Mouse (Mus musculus): ENCODE measurements around the gene Prkar1b. TPM values are rescaled to one million over a fixed set of nuclear protein-coding genes. Genes with fewer than 3 reads are reported as not detected.

Gene Prkar1b
- polyA plus RNA-seq, 1 experiment from 2014 or later: 13.5 TPM

- H3K4me2 ChIP-seq: no peak overlapping the region
- TF ChIP-seq CTCF (IDR thresholded peaks at IDR 0.05; ENCODE audit: low read depth): no peak
- no peaks in the 10 kb centered on the region for H3K9me3 ChIP-seq (ENCODE audit: low read depth, low read length)
- H3K27ac ChIP-seq (ENCODE audit: low read depth): no peak overlapping the region
- H3K4me3 ChIP-seq (ENCODE audit: low read depth, low read length): no peak overlapping the region
- H3K36me3 ChIP-seq (ENCODE audit: insufficient read depth): no peaks in the 10 kb centered on the region
- ATAC-seq (ENCODE audit: insufficient read depth): no peak
- no peak overlapping the region for H3K9ac ChIP-seq
- no peak for DNase-seq
- peaks cover 8% of the 10 kb centered on the region; the same call in 1 of the 2 replicates for H3K4me1 ChIP-seq (ENCODE audit: insufficient read depth)
- WGBS: 81% methylated on average over 6 of the region's 6 CpGs
- H3K27me3 ChIP-seq (ENCODE audit: insufficient read depth, low read length): no peaks in the 10 kb centered on the region
Measured at GRCm38 (mm10) chr5:139137176-139137575, 12.6 kb downstream of the Prkar1b start.

DNA sequence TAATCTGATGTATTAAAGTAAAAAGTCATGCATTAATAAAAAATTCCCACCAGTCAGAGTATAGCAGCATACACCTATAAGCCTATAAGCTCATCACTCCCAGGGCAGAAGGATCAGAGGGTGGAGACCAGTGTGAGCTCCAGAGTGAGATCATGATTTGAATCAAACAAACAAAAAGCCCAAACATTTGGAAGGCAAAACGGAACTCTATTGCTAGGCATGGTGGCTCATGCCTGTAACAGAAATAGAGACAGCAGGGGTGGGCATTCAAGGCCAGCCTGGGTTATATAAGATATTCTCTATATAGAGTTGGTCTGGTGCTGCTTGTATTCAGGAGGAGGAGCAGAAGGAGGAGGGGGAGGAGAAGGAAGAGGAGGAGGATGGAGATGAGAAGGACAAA lies 13.5 kb downstream of the Prkar1b start:
- Histone ChIP-seq H3K4me3 (ENCODE audit: low read depth, low read length) (no peak overlapping the region), H3K36me3 (ENCODE audit: insufficient read depth) (no peaks in the 10 kb centered on the region), H3K4me2 (no peak overlapping the region), H3K27ac (ENCODE audit: low read depth) (no peak overlapping the region), H3K27me3 (ENCODE audit: insufficient read depth, low read length) (no peaks in the 10 kb centered on the region), H3K9me3 (ENCODE audit: low read depth, low read length) (no peaks in the 10 kb centered on the region), H3K4me1 (ENCODE audit: insufficient read depth) (peaks cover 8% of the 10 kb centered on the region; the same call in 1 of the 2 replicates), H3K9ac (no peak overlapping the region)
- no peak for TF ChIP-seq CTCF (IDR thresholded peaks at IDR 0.05; ENCODE audit: low read depth)
- no peak for ATAC-seq (ENCODE audit: insufficient read depth)
- 33% methylated on average over 1 of the region's 1 CpGs for WGBS
- DNase-seq: no peak

DNA sequence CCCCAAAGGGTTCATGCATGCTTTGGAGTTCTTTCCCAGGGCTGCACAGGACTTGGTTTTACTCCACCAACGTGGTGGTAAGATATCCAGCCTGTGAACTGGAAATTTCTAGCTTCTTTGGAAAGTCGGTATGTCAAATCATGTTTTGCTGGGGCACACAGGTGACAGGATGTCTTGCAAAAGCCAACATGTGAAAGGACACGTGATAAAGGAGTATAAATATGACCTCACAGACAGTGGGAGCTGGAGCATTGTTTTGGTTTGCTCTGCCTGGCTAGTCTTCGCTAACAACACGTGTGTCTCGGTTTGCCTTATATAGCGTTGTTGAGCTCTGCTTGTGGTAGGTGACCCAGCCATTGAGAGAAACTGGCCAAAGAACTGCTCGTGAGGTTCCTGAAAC lies 15.3 kb downstream of the Prkar1b start:
- DNase-seq: no peak
- Histone ChIP-seq H3K27ac (ENCODE audit: low read depth) (no peak overlapping the region), H3K9me3 (ENCODE audit: low read depth, low read length) (no peaks in the 10 kb centered on the region), H3K27me3 (ENCODE audit: insufficient read depth, low read length) (peaks cover 8% of the 10 kb centered on the region), H3K4me3 (ENCODE audit: low read depth, low read length) (no peak overlapping the region), H3K9ac (no peak overlapping the region), H3K36me3 (ENCODE audit: insufficient read depth) (no peaks in the 10 kb centered on the region), H3K4me1 (ENCODE audit: insufficient read depth) (0 out of 2 replicates have a peak, but pooled peaks cover 5% of the 10 kb centered on the region), H3K4me2 (no peak overlapping the region)
- TF ChIP-seq CTCF (IDR thresholded peaks at IDR 0.05; ENCODE audit: low read depth): no peak
- WGBS: 67% methylated on average over 8 of the region's 8 CpGs
- ATAC-seq (ENCODE audit: insufficient read depth): no peak

GRCm38 (mm10) chr5:139130351-139130750 lies 19.4 kb downstream of the Prkar1b start:
- Histone ChIP-seq H3K27ac (ENCODE audit: low read depth) (no peak overlapping the region), H3K9me3 (ENCODE audit: low read depth, low read length) (no peaks in the 10 kb centered on the region), H3K4me2 (no peak overlapping the region), H3K27me3 (ENCODE audit: insufficient read depth, low read length) (peaks cover 8% of the 10 kb centered on the region), H3K4me3 (ENCODE audit: low read depth, low read length) (no peak overlapping the region), H3K9ac (no peak overlapping the region), H3K36me3 (ENCODE audit: insufficient read depth) (no peaks in the 10 kb centered on the region), H3K4me1 (ENCODE audit: insufficient read depth) (peaks cover 5% of the 10 kb centered on the region; the same call in 1 of the 2 replicates)
- WGBS: 78% methylated on average over 5 of the region's 5 CpGs
- ATAC-seq (ENCODE audit: insufficient read depth) (no peak), DNase-seq (no peak)
- no peak for TF ChIP-seq CTCF (IDR thresholded peaks at IDR 0.05; ENCODE audit: low read depth)

DNA sequence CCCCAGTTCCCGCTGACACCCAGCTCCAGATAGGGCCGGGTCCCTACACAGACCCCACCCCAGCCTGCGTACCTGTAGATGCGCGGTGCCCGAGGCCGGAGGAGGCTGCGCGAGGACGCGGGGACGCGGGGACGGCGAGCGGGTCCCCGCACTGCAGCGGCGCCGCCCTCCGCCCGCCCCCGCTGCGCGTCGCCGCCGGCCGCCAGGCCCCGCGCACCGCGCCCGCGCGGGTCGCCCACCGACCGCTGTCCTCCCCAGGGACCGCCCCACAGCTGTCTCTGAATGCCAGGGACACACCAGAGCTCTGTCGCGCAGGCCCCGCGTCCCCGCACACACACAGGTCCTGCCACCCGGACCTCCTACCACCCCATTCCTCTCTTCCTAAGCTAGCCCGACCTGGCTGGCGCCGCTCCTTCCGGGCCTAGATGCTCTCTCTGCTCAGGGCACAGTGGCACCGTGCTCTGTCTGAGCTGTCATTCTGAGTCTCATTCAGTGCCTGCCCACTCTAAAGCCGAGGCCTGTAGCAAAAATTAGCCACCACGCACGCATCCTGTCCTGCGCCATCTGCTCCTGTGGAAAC lies 20.1 kb downstream of the Prkar1b start:
- DNase-seq: peak; percentile 49
- no peak overlapping the region for H3K27ac ChIP-seq (ENCODE audit: low read depth)

DNA sequence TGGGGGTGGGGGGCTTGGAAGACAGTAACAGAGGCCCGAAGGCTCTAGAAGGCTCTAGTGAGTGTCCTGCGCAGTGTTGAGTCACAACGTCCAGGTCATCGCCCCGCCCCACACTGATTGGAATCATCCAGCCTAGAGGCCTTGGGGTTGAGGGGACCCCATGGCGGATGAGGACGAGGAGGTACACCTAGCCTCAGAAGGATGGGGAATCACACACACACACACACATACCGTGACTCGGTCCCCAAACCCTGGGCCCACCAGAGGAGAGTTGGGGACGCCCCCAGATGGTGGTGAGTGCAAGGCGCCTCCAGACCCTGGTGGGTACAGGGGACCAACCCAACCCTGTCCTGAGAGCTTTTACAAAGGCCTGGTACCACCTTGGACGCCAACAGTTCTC lies 20.7 kb downstream of the Prkar1b start:
- WGBS: 10% methylated on average over 12 of the region's 12 CpGs
- Histone ChIP-seq H3K4me3 (ENCODE audit: low read depth, low read length) (peak overlapping the region; percentile 57), H3K27ac (ENCODE audit: low read depth) (no peak overlapping the region), H3K4me2 (peak overlapping the region; percentile 87), H3K9ac (peak overlapping the region; percentile 64), H3K9me3 (ENCODE audit: low read depth, low read length) (no peaks in the 10 kb centered on the region), H3K4me1 (ENCODE audit: insufficient read depth) (peaks cover 5% of the 10 kb centered on the region; the same call in 1 of the 2 replicates), H3K27me3 (ENCODE audit: insufficient read depth, low read length) (peaks cover 8% of the 10 kb centered on the region), H3K36me3 (ENCODE audit: insufficient read depth) (no peaks in the 10 kb centered on the region)
- ATAC-seq (ENCODE audit: insufficient read depth) (peak; percentile 74; the same call in 1 of the 2 replicates), DNase-seq (peak; percentile 36)
- TF ChIP-seq CTCF (IDR thresholded peaks at IDR 0.05; ENCODE audit: low read depth): no peak

More for the DNA sequence above, 20.1 kb downstream of the Prkar1b start:
- H3K4me1 ChIP-seq (ENCODE audit: insufficient read depth): peaks cover 5% of the 10 kb centered on the region; the same call in 1 of the 2 replicates
- 6% methylated on average over 36 of the region's 55 CpGs for WGBS
- no peaks in the 10 kb centered on the region for H3K9me3 ChIP-seq (ENCODE audit: low read depth, low read length)
- peak overlapping the region; percentile 57 for H3K4me3 ChIP-seq (ENCODE audit: low read depth, low read length)
- peak overlapping the region; percentile 87 for H3K4me2 ChIP-seq
- peak overlapping the region; percentile 64 for H3K9ac ChIP-seq
- no peaks in the 10 kb centered on the region for H3K36me3 ChIP-seq (ENCODE audit: insufficient read depth)
- peak; percentile 71 for ATAC-seq (ENCODE audit: insufficient read depth)
- peaks cover 8% of the 10 kb centered on the region for H3K27me3 ChIP-seq (ENCODE audit: insufficient read depth, low read length)
- no peak for TF ChIP-seq CTCF (IDR thresholded peaks at IDR 0.05; ENCODE audit: low read depth)

DNA sequence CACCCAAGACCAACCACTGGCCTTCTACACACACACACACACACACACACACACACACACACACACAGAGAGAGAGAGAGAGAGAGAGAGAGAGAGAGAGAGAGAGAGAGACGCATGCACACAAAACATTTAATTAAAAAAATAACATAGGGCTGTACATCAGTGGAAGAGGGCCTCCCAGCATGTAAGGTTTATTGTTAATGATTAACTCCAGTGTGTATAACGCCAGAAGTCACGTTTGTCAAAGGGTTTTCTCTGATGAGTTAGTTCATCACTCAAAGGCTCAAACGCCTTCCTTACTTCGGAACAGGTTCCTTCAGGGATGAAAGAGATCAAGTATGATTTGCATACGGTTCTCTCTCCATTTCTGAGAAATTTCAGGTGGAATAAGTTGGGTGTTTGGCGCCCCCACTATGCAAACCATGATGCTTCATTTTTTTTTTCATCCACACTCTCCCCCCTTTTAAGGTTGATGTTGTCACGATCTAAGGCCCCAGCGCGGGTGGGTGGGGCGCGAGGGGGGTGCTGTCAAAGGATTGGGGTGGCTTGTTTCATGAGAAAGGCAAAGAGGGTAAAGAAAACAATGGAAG lies 21.2 kb downstream of the Prkar1b start:
- Histone ChIP-seq H3K36me3 (ENCODE audit: insufficient read depth) (no peaks in the 10 kb centered on the region), H3K4me2 (peak overlapping the region; percentile 87), H3K4me1 (ENCODE audit: insufficient read depth) (peaks cover 5% of the 10 kb centered on the region; the same call in 1 of the 2 replicates), H3K4me3 (ENCODE audit: low read depth, low read length) (peak overlapping the region; percentile 57), H3K9ac (peak overlapping the region; percentile 64), H3K27me3 (ENCODE audit: insufficient read depth, low read length) (peaks cover 8% of the 10 kb centered on the region), H3K9me3 (ENCODE audit: low read depth, low read length) (no peaks in the 10 kb centered on the region), H3K27ac (ENCODE audit: low read depth) (no peak overlapping the region)
- no peak for DNase-seq
- no peak for TF ChIP-seq CTCF (IDR thresholded peaks at IDR 0.05; ENCODE audit: low read depth)
- 31% methylated on average over 12 of the region's 12 CpGs for WGBS
- ATAC-seq (ENCODE audit: insufficient read depth): no peak

Measured in lung, embryonic 14.5 days (tissue).